In the genomic region with DNA sequence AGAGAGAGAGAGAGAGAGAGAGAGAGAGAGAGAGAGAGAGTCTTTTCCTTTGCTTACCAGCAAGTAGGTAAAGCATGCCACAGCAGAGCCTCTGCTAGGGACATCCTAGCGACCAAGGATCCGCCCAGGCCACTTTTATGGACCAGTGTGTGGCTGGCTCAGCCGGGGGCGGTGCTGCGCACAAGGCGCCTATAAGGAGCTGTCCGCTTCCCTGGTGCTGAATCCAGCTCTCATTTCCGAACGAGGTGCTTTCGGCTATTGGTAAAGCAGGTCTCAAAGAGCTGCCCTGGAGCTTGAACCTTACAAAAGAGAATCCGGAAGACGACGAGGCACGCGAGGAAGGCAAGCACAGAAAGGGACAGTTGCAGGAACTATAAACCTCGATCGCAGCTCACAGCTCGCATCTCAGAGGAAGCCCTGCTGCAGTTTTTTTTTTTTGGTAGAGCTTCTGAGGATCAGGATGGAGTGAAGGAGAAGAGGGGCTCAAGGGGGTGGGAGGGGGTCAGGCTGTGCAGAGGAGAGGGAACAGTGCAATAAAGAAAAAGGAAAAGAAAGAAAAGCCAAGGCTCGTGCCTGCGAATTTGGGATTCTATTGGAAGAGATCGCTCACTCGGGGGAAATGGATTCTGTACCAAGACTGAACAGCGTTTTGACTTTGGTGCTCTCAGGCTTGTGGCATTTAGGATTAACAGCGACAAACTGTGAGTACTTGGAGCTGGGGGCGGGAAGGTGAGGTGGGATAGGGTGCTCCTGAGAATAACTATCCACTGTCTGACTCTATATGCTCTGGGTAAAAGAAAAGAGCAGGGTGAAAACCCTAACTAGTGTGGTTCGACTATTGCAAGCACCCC, we compare ENCODE assay signal across 9 mouse cellular contexts. TPM values are rescaled to one million over a fixed set of nuclear protein-coding genes. Genes with fewer than 3 reads are reported as not detected.
DNase-seq lines count a peak whose midpoint lies in the region; ATAC-seq lines count a peak whose summit lies in the region.
"Had no signal": no experiment of that assay in that cellular context is flagged by ENCODE, and none has a peak within 500 bp of the region (broad histone marks: within the 10 kb centered on the region; RNA-seq: fewer than 3 reads in every experiment).

Gene Cntnap5a (plus strand): TSS at position 239 of the 851 bp plus-strand sequence.

- no peaks in the 10 kb centered on the region for H3K36me3 ChIP-seq in liver, embryonic 12.5 days
- no peaks in the 10 kb centered on the region for H3K36me3 ChIP-seq in forebrain, embryonic 10.5 days (replicated peaks)

- 16% methylated on average over 26 of the region's 26 CpGs for WGBS in liver, embryonic 12.5 days (ENCODE audit: insufficient replicate concordance)
- WGBS in forebrain, embryonic 10.5 days: 11% methylated on average over 26 of the region's 26 CpGs

- no peak within 1 kb of the TSS for H3K4me3 ChIP-seq in liver, embryonic 12.5 days
- H3K4me3 ChIP-seq in forebrain, embryonic 10.5 days: peak within 1 kb of the TSS; percentile 14; the same call in 1 of the 2 replicates

- intact Hi-C loops in heart, postnatal 36 days (cut with DNase I): no loop called here

- peak; percentile 50 for DNase-seq in liver
- peak; percentile 75 for DNase-seq in forebrain, embryonic 10.5 days (ENCODE audit: extremely low spot score, low spot score)
- DNase-seq in heart, postnatal 36 days: peak; percentile 4 to 28
- DNase-seq in kidney, postnatal 4 days: peak; percentile 86 to 89
- peak; percentile 12 for DNase-seq in lung, postnatal 14 days
- DNase-seq in right cerebral cortex, adult 18-20 months: peak; percentile 57
- no peak for DNase-seq in spleen, adult 12 weeks (ENCODE audit: low spot score)

- no peak within 1 kb of the TSS for H3K9ac ChIP-seq in liver, embryonic 12.5 days

- H3K4me2 ChIP-seq in liver, embryonic 12.5 days: no peak within 1 kb of the TSS

- no peak within 1 kb of the TSS for H3K27ac ChIP-seq in liver, embryonic 12.5 days
- H3K27ac ChIP-seq in forebrain, embryonic 10.5 days: no peak within 1 kb of the TSS

- H3K4me1 ChIP-seq in liver, embryonic 12.5 days: no peaks in the 10 kb centered on the region
- H3K4me1 ChIP-seq in forebrain, embryonic 10.5 days: peaks cover 5% of the 10 kb centered on the region

- no peaks in the 10 kb centered on the region for H3K27me3 ChIP-seq in liver, embryonic 12.5 days (replicated peaks)
- H3K27me3 ChIP-seq in forebrain, embryonic 10.5 days (ENCODE audit: poor library complexity, severe bottlenecking): no peaks in the 10 kb centered on the region

- H3K9me3 ChIP-seq in liver, embryonic 12.5 days (replicated peaks): no peaks in the 10 kb centered on the region
- H3K9me3 ChIP-seq in forebrain, embryonic 10.5 days: no peaks in the 10 kb centered on the region

- ATAC-seq in liver, embryonic 12.5 days: no peak

RNA-seq across cellular contexts. Expression of gene Cntnap5a, which starts in this region (rescaled TPM):
- polyA plus RNA-seq in liver, embryonic 12.5 days (2016; fragmentation: Nextera tagmentation; extraction: Ambion mirVana): not detected in 2 replicates
- polyA plus RNA-seq in forebrain, embryonic 10.5 days (2016; fragmentation: Nextera tagmentation; extraction: Ambion mirVana): not detected in 2 replicates
- total RNA-seq in heart, postnatal 36 days (2021): not detected
- total RNA-seq: hematopoietic stem cell, adult 5-6 weeks had no signal

Comparison
In these comparisons a context has a peak if more than half of its experiments do, and no peak if none do; other contexts are left out.
1. Peak in DNase-seq and H3K4me3 ChIP-seq in forebrain, embryonic 10.5 days; RNA of the gene not detected or under 1 TPM.
2. Peak in DNase-seq in heart, postnatal 36 days; RNA of the gene not detected or under 1 TPM.